Mouse (Mus musculus): ENCODE measurements around the gene A1bg.

- no peak for TF ChIP-seq GATA1 (IDR thresholded peaks at IDR 0.05; ENCODE audit: borderline replicate concordance, low read length)
- no peak for TF ChIP-seq FLI1 (IDR thresholded peaks at IDR 0.05; ENCODE audit: low read length)
Observed at GRCm38 (mm10) chr15:60892976-60893463, 29.8 kb downstream of the A1bg start.

All from megakaryocyte, embryonic 14.5 days (primary cell).